Mouse (Mus musculus): Measurements from ENCODE around the gene Mfng. TPM values are rescaled to one million over a fixed set of nuclear protein-coding genes. Genes with fewer than 3 reads are reported as not detected.

Gene Mfng
- polyA plus RNA-seq (2011; ENCODE audit: insufficient read depth, insufficient read length, low read depth, missing spikeins) = 4.4 and 5.2 TPM in 2 replicates

- peak within 1 kb of the TSS; percentile 65 for H3K4me3 ChIP-seq (ENCODE audit: low read depth, low read length)
- peak within 1 kb of the TSS; percentile 67 for H3K9ac ChIP-seq (ENCODE audit: low read depth, poor library complexity, severe bottlenecking)
- H3K9me3 ChIP-seq (replicated peaks; ENCODE audit: control insufficient read depth, insufficient read depth, low read length, poor library complexity, severe bottlenecking) = no peaks in the 10 kb centered on the region
- peaks cover 8% of the 10 kb centered on the region for H3K4me1 ChIP-seq (ENCODE audit: control insufficient read depth, insufficient read depth, low read length)
- no peak within 1 kb of the TSS for H3K27ac ChIP-seq (ENCODE audit: insufficient read depth, low read length)
- H3K36me3 ChIP-seq (ENCODE audit: control insufficient read depth, insufficient read depth, low read length, poor library complexity, severe bottlenecking) = peaks cover 6% of the 10 kb centered on the region; the same call in 1 of the 2 replicates
- no peak for TF ChIP-seq CTCF (IDR thresholded peaks at IDR 0.05; ENCODE audit: low read depth, low read length)
- TF ChIP-seq POLR2A (IDR thresholded peaks at IDR 0.05; ENCODE audit: insufficient read depth, low read length) = peak; percentile 70
- no peaks in the 10 kb centered on the region for H3K27me3 ChIP-seq (ENCODE audit: control insufficient read depth, insufficient read depth, low read length, poor library complexity, severe bottlenecking)
Measured at GRCm38 (mm10) chr15:78773290-78773729, at the start of gene Mfng. Gene Mfng (minus strand): TSS chr15:78773475.

- no peak for TF ChIP-seq EP300 (IDR thresholded peaks at IDR 0.05; ENCODE audit: insufficient read depth, low read depth, low read length)
- no peak for TF ChIP-seq POLR2A (IDR thresholded peaks at IDR 0.05; ENCODE audit: insufficient read depth, low read length)
- no peak for TF ChIP-seq CTCF (IDR thresholded peaks at IDR 0.05; ENCODE audit: low read depth, low read length)
- H3K4me3 ChIP-seq (ENCODE audit: low read depth, low read length) = no peak overlapping the region
- H3K27me3 ChIP-seq (ENCODE audit: control insufficient read depth, insufficient read depth, low read length, poor library complexity, severe bottlenecking) = no peaks in the 10 kb centered on the region
- no peak overlapping the region for H3K9ac ChIP-seq (ENCODE audit: low read depth, poor library complexity, severe bottlenecking)
- no peaks in the 10 kb centered on the region for H3K36me3 ChIP-seq (ENCODE audit: control insufficient read depth, insufficient read depth, low read length, poor library complexity, severe bottlenecking)
- H3K4me1 ChIP-seq (ENCODE audit: control insufficient read depth, insufficient read depth, low read length) = peaks cover 6% of the 10 kb centered on the region
- H3K27ac ChIP-seq (ENCODE audit: insufficient read depth, low read length) = peak overlapping the region; percentile 3; the same call in 1 of the 2 replicates
- no peaks in the 10 kb centered on the region for H3K9me3 ChIP-seq (replicated peaks; ENCODE audit: control insufficient read depth, insufficient read depth, low read length, poor library complexity, severe bottlenecking)
Measured at GRCm38 (mm10) chr15:78816074-78816391, 42.8 kb upstream of the Mfng start.

- H3K9me3 ChIP-seq (replicated peaks; ENCODE audit: control insufficient read depth, insufficient read depth, low read length, poor library complexity, severe bottlenecking) = no peaks in the 10 kb centered on the region
- H3K9ac ChIP-seq (ENCODE audit: low read depth, poor library complexity, severe bottlenecking) = no peak overlapping the region
- no peak overlapping the region; the same call in 1 of the 2 replicates for H3K4me3 ChIP-seq (ENCODE audit: low read depth, low read length)
- peaks cover 6% of the 10 kb centered on the region for H3K4me1 ChIP-seq (ENCODE audit: control insufficient read depth, insufficient read depth, low read length)
- TF ChIP-seq POLR2A (IDR thresholded peaks at IDR 0.05; ENCODE audit: insufficient read depth, low read length) (no peak), CTCF (IDR thresholded peaks at IDR 0.05; ENCODE audit: low read depth, low read length) (no peak), EP300 (IDR thresholded peaks at IDR 0.05; ENCODE audit: insufficient read depth, low read depth, low read length) (no peak)
- H3K27me3 ChIP-seq (ENCODE audit: control insufficient read depth, insufficient read depth, low read length, poor library complexity, severe bottlenecking) = no peaks in the 10 kb centered on the region
- H3K27ac ChIP-seq (ENCODE audit: insufficient read depth, low read length) = peak overlapping the region; percentile 3; the same call in 1 of the 2 replicates
- no peaks in the 10 kb centered on the region for H3K36me3 ChIP-seq (ENCODE audit: control insufficient read depth, insufficient read depth, low read length, poor library complexity, severe bottlenecking)
Measured at GRCm38 (mm10) chr15:78815314-78816073, 42.2 kb upstream of the Mfng start.

GRCm38 (mm10) chr15:78813603-78814002 is 40.3 kb upstream of the Mfng start:
- TF ChIP-seq POLR2A (IDR thresholded peaks at IDR 0.05; ENCODE audit: insufficient read depth, low read length) (no peak), CTCF (IDR thresholded peaks at IDR 0.05; ENCODE audit: low read depth, low read length) (no peak), EP300 (IDR thresholded peaks at IDR 0.05; ENCODE audit: insufficient read depth, low read depth, low read length) (no peak)
- H3K27ac ChIP-seq (ENCODE audit: insufficient read depth, low read length) = no peak overlapping the region
- no peaks in the 10 kb centered on the region for H3K36me3 ChIP-seq (ENCODE audit: control insufficient read depth, insufficient read depth, low read length, poor library complexity, severe bottlenecking)
- no peaks in the 10 kb centered on the region for H3K9me3 ChIP-seq (replicated peaks; ENCODE audit: control insufficient read depth, insufficient read depth, low read length, poor library complexity, severe bottlenecking)
- no peak overlapping the region for H3K4me3 ChIP-seq (ENCODE audit: low read depth, low read length)
- peaks cover 12% of the 10 kb centered on the region for H3K4me1 ChIP-seq (ENCODE audit: control insufficient read depth, insufficient read depth, low read length)
- H3K9ac ChIP-seq (ENCODE audit: low read depth, poor library complexity, severe bottlenecking) = no peak overlapping the region
- no peaks in the 10 kb centered on the region for H3K27me3 ChIP-seq (ENCODE audit: control insufficient read depth, insufficient read depth, low read length, poor library complexity, severe bottlenecking)

GRCm38 (mm10) chr15:78810146-78810545 is 36.9 kb upstream of the Mfng start:
- H3K27ac ChIP-seq (ENCODE audit: insufficient read depth, low read length) = no peak overlapping the region
- no peak overlapping the region for H3K9ac ChIP-seq (ENCODE audit: low read depth, poor library complexity, severe bottlenecking)
- H3K9me3 ChIP-seq (replicated peaks; ENCODE audit: control insufficient read depth, insufficient read depth, low read length, poor library complexity, severe bottlenecking) = no peaks in the 10 kb centered on the region
- peaks cover 19% of the 10 kb centered on the region for H3K4me1 ChIP-seq (ENCODE audit: control insufficient read depth, insufficient read depth, low read length)
- H3K27me3 ChIP-seq (ENCODE audit: control insufficient read depth, insufficient read depth, low read length, poor library complexity, severe bottlenecking) = no peaks in the 10 kb centered on the region
- no peak overlapping the region for H3K4me3 ChIP-seq (ENCODE audit: low read depth, low read length)
- no peaks in the 10 kb centered on the region for H3K36me3 ChIP-seq (ENCODE audit: control insufficient read depth, insufficient read depth, low read length, poor library complexity, severe bottlenecking)
- TF ChIP-seq EP300 (IDR thresholded peaks at IDR 0.05; ENCODE audit: insufficient read depth, low read depth, low read length) (no peak), POLR2A (IDR thresholded peaks at IDR 0.05; ENCODE audit: insufficient read depth, low read length) (no peak), CTCF (IDR thresholded peaks at IDR 0.05; ENCODE audit: low read depth, low read length) (no peak)

GRCm38 (mm10) chr15:78809739-78810138 is 36.5 kb upstream of the Mfng start:
- Histone ChIP-seq H3K27ac (ENCODE audit: insufficient read depth, low read length) (no peak overlapping the region), H3K4me1 (ENCODE audit: control insufficient read depth, insufficient read depth, low read length) (peaks cover 20% of the 10 kb centered on the region), H3K36me3 (ENCODE audit: control insufficient read depth, insufficient read depth, low read length, poor library complexity, severe bottlenecking) (no peaks in the 10 kb centered on the region), H3K4me3 (ENCODE audit: low read depth, low read length) (no peak overlapping the region), H3K9me3 (replicated peaks; ENCODE audit: control insufficient read depth, insufficient read depth, low read length, poor library complexity, severe bottlenecking) (no peaks in the 10 kb centered on the region), H3K9ac (ENCODE audit: low read depth, poor library complexity, severe bottlenecking) (no peak overlapping the region), H3K27me3 (ENCODE audit: control insufficient read depth, insufficient read depth, low read length, poor library complexity, severe bottlenecking) (no peaks in the 10 kb centered on the region)
- no peak for TF ChIP-seq POLR2A (IDR thresholded peaks at IDR 0.05; ENCODE audit: insufficient read depth, low read length)
- TF ChIP-seq CTCF (IDR thresholded peaks at IDR 0.05; ENCODE audit: low read depth, low read length) = no peak
- TF ChIP-seq EP300 (IDR thresholded peaks at IDR 0.05; ENCODE audit: insufficient read depth, low read depth, low read length) = no peak
